Comparison of ENCODE assay signal across 8 mouse cellular contexts in genomic region chr10:80678601-80679377, GRCm38 (mm10). TPM values are rescaled to one million over a fixed set of nuclear protein-coding genes. Genes with fewer than 3 reads are reported as not detected.
DNase-seq lines count a peak whose midpoint lies in the region; ATAC-seq and TF ChIP-seq lines count a peak whose summit lies in the region.

No protein-coding gene starts in this region.

- no peak overlapping the region for H3K4me3 ChIP-seq in heart, adult 2 months
- H3K4me3 ChIP-seq in heart, embryonic 13.5 days, result peak overlapping the region; percentile 100
- H3K4me3 ChIP-seq in limb, embryonic 13.5 days, result no peak overlapping the region

- peak overlapping the region; percentile 13; the same call in 1 of the 2 replicates for H3K9ac ChIP-seq in heart, adult 2 months (ENCODE audit: low read depth, low read length)
- H3K9ac ChIP-seq in heart, embryonic 13.5 days, result peak overlapping the region; percentile 93
- peak overlapping the region; percentile 82; the same call in 1 of the 2 replicates for H3K9ac ChIP-seq in limb, embryonic 13.5 days

- H3K4me1 ChIP-seq in heart, adult 2 months (ENCODE audit: control insufficient read depth, insufficient read depth, low read length), result peaks cover 31% of the 10 kb centered on the region
- peaks cover 52% of the 10 kb centered on the region for H3K4me1 ChIP-seq in heart, embryonic 13.5 days
- peaks cover 47% of the 10 kb centered on the region for H3K4me1 ChIP-seq in limb, embryonic 13.5 days

- H3K4me2 ChIP-seq in heart, embryonic 13.5 days, result peak overlapping the region; percentile 97
- peak overlapping the region; percentile 83 for H3K4me2 ChIP-seq in limb, embryonic 13.5 days (replicated peaks)

- DNase-seq in heart, adult 2 months, result peak in 1 of 2 experiments; percentile 44
- DNase-seq in heart, adult 9 months (ENCODE audit: low spot score in 2 of 2), result no peak
- peak; percentile 67 for DNase-seq in MN1 (ENCODE audit: low spot score)
- peak; percentile 61 for DNase-seq in naive thymus-derived CD4-positive, alpha-beta T cell, adult 2 months (ENCODE audit: low read depth)
- no peak for DNase-seq in right cerebral cortex, postnatal 36 days (ENCODE audit: low spot score in 2 of 2)
- DNase-seq in testis, postnatal 10 days (ENCODE audit: low spot score), result no peak

- no peak for TF ChIP-seq CTCF in heart, adult 2 months (IDR thresholded peaks at IDR 0.05)

- intact Hi-C loops in heart, adult 2 months (cut with DNase I), result no loop called here

- peaks cover 5% of the 10 kb centered on the region; the same call in 1 of the 2 replicates for H3K36me3 ChIP-seq in heart, adult 2 months (ENCODE audit: control insufficient read depth, insufficient read depth, low read length)
- H3K36me3 ChIP-seq in heart, embryonic 13.5 days, result peaks cover 12% of the 10 kb centered on the region; the same call in 1 of the 2 replicates
- peaks cover 14% of the 10 kb centered on the region for H3K36me3 ChIP-seq in limb, embryonic 13.5 days

- peak overlapping the region; percentile 99 for H3K27ac ChIP-seq in heart, adult 2 months
- H3K27ac ChIP-seq in heart, embryonic 13.5 days (replicated peaks), result peak overlapping the region; percentile 100
- H3K27ac ChIP-seq in limb, embryonic 13.5 days, result peak overlapping the region; percentile 99

- 25% methylated on average over 9 of the region's 10 CpGs for WGBS in heart, adult 2 months
- WGBS in heart, embryonic 13.5 days, result 47% methylated on average over 9 of the region's 10 CpGs
- 62% methylated on average over 9 of the region's 10 CpGs for WGBS in limb, embryonic 13.5 days

- H3K79me2 ChIP-seq in heart, adult 2 months (replicated peaks; ENCODE audit: control insufficient read depth, insufficient read depth, low read length), result peaks cover 1% of the 10 kb centered on the region

- TF ChIP-seq EP300 in heart, adult 2 months (IDR thresholded peaks at IDR 0.05; ENCODE audit: insufficient read depth, low read depth, low read length), result 0 out of 2 replicates have a peak, but pooled peaks have one; percentile 15

- no peak for ATAC-seq in heart, embryonic 13.5 days (ENCODE audit: extremely low read depth, insufficient number of reproducible peaks, low FRiP score, low TSS enrichment)
- no peak for ATAC-seq in limb, embryonic 13.5 days (ENCODE audit: low FRiP score, low read depth)

- TF ChIP-seq POLR2A in heart, adult 2 months (IDR thresholded peaks at IDR 0.05; ENCODE audit: insufficient read depth, low read depth, low read length), result no peak

- no peaks in the 10 kb centered on the region for H3K9me3 ChIP-seq in heart, embryonic 13.5 days
- no peaks in the 10 kb centered on the region for H3K9me3 ChIP-seq in limb, embryonic 13.5 days

- no peaks in the 10 kb centered on the region for H3K27me3 ChIP-seq in heart, adult 2 months (ENCODE audit: control insufficient read depth, insufficient read depth, low read length)
- H3K27me3 ChIP-seq in heart, embryonic 13.5 days (replicated peaks), result no peaks in the 10 kb centered on the region
- no peaks in the 10 kb centered on the region for H3K27me3 ChIP-seq in limb, embryonic 13.5 days

RNA-seq across cellular contexts. Expression of gene Mknk2, which starts 0.9 kb away (rescaled TPM):
- total RNA-seq in heart, adult 2 months (2021), result 100 to 1,000 TPM; 176 to 229 TPM
- polyA plus RNA-seq in heart, adult 2 months (2012; rRNA removed), result 199 and 208 TPM in 2 replicates
- polyA plus RNA-seq in heart, embryonic 13.5 days (2015; fragmentation: Nextera tagmentation; extraction: Ambion mirVana), result 78.2 and 78.7 TPM in 2 replicates
- 86.1 and 87.8 TPM in 2 replicates for polyA plus RNA-seq in limb, embryonic 13.5 days (2015; fragmentation: Nextera tagmentation; extraction: Ambion mirVana)

RNA-seq across cellular contexts. Expression of gene Btbd2, which starts 21.9 kb away (rescaled TPM):
- total RNA-seq in heart, adult 2 months (2021), result 10 to 100 TPM; 43.7 to 44.2 TPM
- polyA plus RNA-seq in heart, adult 2 months (2012; rRNA removed), result 57.3 and 60.1 TPM in 2 replicates
- polyA plus RNA-seq in heart, embryonic 13.5 days (2015; fragmentation: Nextera tagmentation; extraction: Ambion mirVana), result 50.9 and 53.7 TPM in 2 replicates
- 77.8 and 83.5 TPM in 2 replicates for polyA plus RNA-seq in limb, embryonic 13.5 days (2015; fragmentation: Nextera tagmentation; extraction: Ambion mirVana)

RNA-seq across cellular contexts. Expression of gene Mob3a, which starts 23.0 kb away (rescaled TPM):
- 1 to 10 TPM; 7.4 to 7.6 TPM for total RNA-seq in heart, adult 2 months (2021)
- 11.7 and 13.6 TPM in 2 replicates for polyA plus RNA-seq in heart, adult 2 months (2012; rRNA removed)
- polyA plus RNA-seq in heart, embryonic 13.5 days (2015; fragmentation: Nextera tagmentation; extraction: Ambion mirVana), result 26.0 and 27.2 TPM in 2 replicates
- polyA plus RNA-seq in limb, embryonic 13.5 days (2015; fragmentation: Nextera tagmentation; extraction: Ambion mirVana), result 55.3 and 55.7 TPM in 2 replicates

RNA-seq across cellular contexts. Expression of gene Izumo4, which starts 23.2 kb away (rescaled TPM):
- total RNA-seq in heart, adult 2 months (2021), result 1 to 10 TPM; 3.4 to 3.8 TPM
- 13.3 and 15.6 TPM in 2 replicates for polyA plus RNA-seq in heart, adult 2 months (2012; rRNA removed)
- polyA plus RNA-seq in heart, embryonic 13.5 days (2015; fragmentation: Nextera tagmentation; extraction: Ambion mirVana), result 12.7 and 13.5 TPM in 2 replicates
- polyA plus RNA-seq in limb, embryonic 13.5 days (2015; fragmentation: Nextera tagmentation; extraction: Ambion mirVana), result 24.2 and 25.6 TPM in 2 replicates

RNA-seq across cellular contexts. Expression of gene Csnk1g2, which starts 56.2 kb away (rescaled TPM):
- 100 to 1,000 TPM; 117 to 130 TPM for total RNA-seq in heart, adult 2 months (2021)
- 125 and 130 TPM in 2 replicates for polyA plus RNA-seq in heart, adult 2 months (2012; rRNA removed)
- polyA plus RNA-seq in heart, embryonic 13.5 days (2015; fragmentation: Nextera tagmentation; extraction: Ambion mirVana), result 87.5 and 89.0 TPM in 2 replicates
- polyA plus RNA-seq in limb, embryonic 13.5 days (2015; fragmentation: Nextera tagmentation; extraction: Ambion mirVana), result 148 and 159 TPM in 2 replicates

Comparison
In these comparisons a context has a peak if more than half of its experiments do, and no peak if none do; other contexts are left out.
1. DNase-seq: peak in MN1 (single experiment) and naive thymus-derived CD4-positive, alpha-beta T cell, adult 2 months (single experiment); none in heart, adult 9 months (0 of 2), right cerebral cortex, postnatal 36 days (0 of 2) and testis, postnatal 10 days (single experiment).
2. H3K9ac ChIP-seq: peak in every context shown above with its lines; median percentile 93 in heart, embryonic 13.5 days; 82 in limb, embryonic 13.5 days; 13 in heart, adult 2 months.
3. Peak in every context shown above with its lines, with median percentiles within 50 percentile points of each other: H3K27ac ChIP-seq.